Mouse (Mus musculus): ENCODE results near the gene Hist2h3b. TPM values are rescaled to one million over a fixed set of nuclear protein-coding genes. Genes with fewer than 3 reads are reported as not detected.

Hist2h3b gene
- polyA plus RNA-seq, 1 experiment, result 9.5 TPM

- Histone ChIP-seq H3K4me1 (ENCODE audit: control insufficient read depth, insufficient read depth, low read length) (peaks cover 2% of the 10 kb centered on the region; the same call in 1 of the 2 replicates), H3K27ac (ENCODE audit: insufficient read depth, low read length) (no peak overlapping the region), H3K4me3 (ENCODE audit: insufficient read depth, low read length) (no peak overlapping the region)
- no peak for TF ChIP-seq POLR2A (IDR thresholded peaks at IDR 0.05; ENCODE audit: extremely low read depth, insufficient read depth, low read length)
- no peak for TF ChIP-seq CTCF (IDR thresholded peaks at IDR 0.05; ENCODE audit: extremely low read depth, insufficient read depth, low read length)
These were observed 41.5 kb upstream of the Hist2h3b start for GRCm38 (mm10) chr3:96226695-96227648.

GRCm38 (mm10) chr3:96228828-96229227 is 39.6 kb upstream of the Hist2h3b start:
- TF ChIP-seq CTCF (IDR thresholded peaks at IDR 0.05; ENCODE audit: extremely low read depth, insufficient read depth, low read length) (no peak), POLR2A (IDR thresholded peaks at IDR 0.05; ENCODE audit: extremely low read depth, insufficient read depth, low read length) (no peak)

GRCm38 (mm10) chr3:96230404-96230803 is 38.0 kb upstream of the Hist2h3b start:
- TF ChIP-seq POLR2A (IDR thresholded peaks at IDR 0.05; ENCODE audit: extremely low read depth, insufficient read depth, low read length), result no peak
- TF ChIP-seq CTCF (IDR thresholded peaks at IDR 0.05; ENCODE audit: extremely low read depth, insufficient read depth, low read length), result no peak
- Histone ChIP-seq H3K4me3 (ENCODE audit: insufficient read depth, low read length) (no peak overlapping the region), H3K4me1 (ENCODE audit: control insufficient read depth, insufficient read depth, low read length) (no peaks in the 10 kb centered on the region), H3K27ac (ENCODE audit: insufficient read depth, low read length) (no peak overlapping the region)

More at GRCm38 (mm10) chr3:96228828-96229227, 39.6 kb upstream of the Hist2h3b start:
- H3K27ac ChIP-seq (ENCODE audit: insufficient read depth, low read length), result no peak overlapping the region
- no peak overlapping the region for H3K4me3 ChIP-seq (ENCODE audit: insufficient read depth, low read length)
- no peaks in the 10 kb centered on the region for H3K4me1 ChIP-seq (ENCODE audit: control insufficient read depth, insufficient read depth, low read length)

- H3K27ac ChIP-seq (ENCODE audit: insufficient read depth, low read length), result no peak overlapping the region
- H3K4me1 ChIP-seq (ENCODE audit: control insufficient read depth, insufficient read depth, low read length), result no peaks in the 10 kb centered on the region
- TF ChIP-seq POLR2A (IDR thresholded peaks at IDR 0.05; ENCODE audit: extremely low read depth, insufficient read depth, low read length) (no peak), CTCF (IDR thresholded peaks at IDR 0.05; ENCODE audit: extremely low read depth, insufficient read depth, low read length) (no peak)
- no peak overlapping the region for H3K4me3 ChIP-seq (ENCODE audit: insufficient read depth, low read length)
These were observed 37.3 kb upstream of the Hist2h3b start for GRCm38 (mm10) chr3:96230910-96231757.

GRCm38 (mm10) chr3:96231758-96232120 is 36.7 kb upstream of the Hist2h3b start:
- H3K4me3 ChIP-seq (ENCODE audit: insufficient read depth, low read length), result no peak overlapping the region
- TF ChIP-seq POLR2A (IDR thresholded peaks at IDR 0.05; ENCODE audit: extremely low read depth, insufficient read depth, low read length), result no peak
- no peak for TF ChIP-seq CTCF (IDR thresholded peaks at IDR 0.05; ENCODE audit: extremely low read depth, insufficient read depth, low read length)
- no peak overlapping the region for H3K27ac ChIP-seq (ENCODE audit: insufficient read depth, low read length)

GRCm38 (mm10) chr3:96234914-96235313 is 33.5 kb upstream of the Hist2h3b start:
- H3K27ac ChIP-seq (ENCODE audit: insufficient read depth, low read length), result no peak overlapping the region
- no peak overlapping the region for H3K4me3 ChIP-seq (ENCODE audit: insufficient read depth, low read length)
- TF ChIP-seq CTCF (IDR thresholded peaks at IDR 0.05; ENCODE audit: extremely low read depth, insufficient read depth, low read length), result no peak
- no peak for TF ChIP-seq POLR2A (IDR thresholded peaks at IDR 0.05; ENCODE audit: extremely low read depth, insufficient read depth, low read length)
- peaks cover 2% of the 10 kb centered on the region; the same call in 1 of the 2 replicates for H3K4me1 ChIP-seq (ENCODE audit: control insufficient read depth, insufficient read depth, low read length)

More at GRCm38 (mm10) chr3:96231758-96232120, 36.7 kb upstream of the Hist2h3b start:
- no peaks in the 10 kb centered on the region for H3K4me1 ChIP-seq (ENCODE audit: control insufficient read depth, insufficient read depth, low read length)

- Histone ChIP-seq H3K27ac (ENCODE audit: insufficient read depth, low read length) (no peak overlapping the region), H3K4me3 (ENCODE audit: insufficient read depth, low read length) (no peak overlapping the region), H3K4me1 (ENCODE audit: control insufficient read depth, insufficient read depth, low read length) (peaks cover 3% of the 10 kb centered on the region; the same call in 1 of the 2 replicates)
- no peak for TF ChIP-seq POLR2A (IDR thresholded peaks at IDR 0.05; ENCODE audit: extremely low read depth, insufficient read depth, low read length)
- no peak for TF ChIP-seq CTCF (IDR thresholded peaks at IDR 0.05; ENCODE audit: extremely low read depth, insufficient read depth, low read length)
These were observed 32.6 kb upstream of the Hist2h3b start for GRCm38 (mm10) chr3:96235836-96236235.

GRCm38 (mm10) chr3:96236834-96237334 is 31.6 kb upstream of the Hist2h3b start:
- TF ChIP-seq POLR2A (IDR thresholded peaks at IDR 0.05; ENCODE audit: extremely low read depth, insufficient read depth, low read length), result no peak
- no peak for TF ChIP-seq CTCF (IDR thresholded peaks at IDR 0.05; ENCODE audit: extremely low read depth, insufficient read depth, low read length)
- H3K4me3 ChIP-seq (ENCODE audit: insufficient read depth, low read length), result no peak overlapping the region
- H3K4me1 ChIP-seq (ENCODE audit: control insufficient read depth, insufficient read depth, low read length), result peaks cover 4% of the 10 kb centered on the region; the same call in 1 of the 2 replicates
- H3K27ac ChIP-seq (ENCODE audit: insufficient read depth, low read length), result no peak overlapping the region

GRCm38 (mm10) chr3:96237335-96237903 is 31.0 kb upstream of the Hist2h3b start:
- H3K4me3 ChIP-seq (ENCODE audit: insufficient read depth, low read length), result no peak overlapping the region
- TF ChIP-seq CTCF (IDR thresholded peaks at IDR 0.05; ENCODE audit: extremely low read depth, insufficient read depth, low read length) (no peak), POLR2A (IDR thresholded peaks at IDR 0.05; ENCODE audit: extremely low read depth, insufficient read depth, low read length) (no peak)
- peaks cover 4% of the 10 kb centered on the region; the same call in 1 of the 2 replicates for H3K4me1 ChIP-seq (ENCODE audit: control insufficient read depth, insufficient read depth, low read length)
- H3K27ac ChIP-seq (ENCODE audit: insufficient read depth, low read length), result no peak overlapping the region

Measured in cortical plate, adult 2 months (tissue).